Mouse (Mus musculus): ENCODE measurements around the gene Nrf1. TPM values are rescaled to one million over a fixed set of nuclear protein-coding genes. Genes with fewer than 3 reads are reported as not detected.

The Nrf1 gene
- polyA plus RNA-seq, 1 experiment from 2014 or later, result 54.6 TPM

DNA sequence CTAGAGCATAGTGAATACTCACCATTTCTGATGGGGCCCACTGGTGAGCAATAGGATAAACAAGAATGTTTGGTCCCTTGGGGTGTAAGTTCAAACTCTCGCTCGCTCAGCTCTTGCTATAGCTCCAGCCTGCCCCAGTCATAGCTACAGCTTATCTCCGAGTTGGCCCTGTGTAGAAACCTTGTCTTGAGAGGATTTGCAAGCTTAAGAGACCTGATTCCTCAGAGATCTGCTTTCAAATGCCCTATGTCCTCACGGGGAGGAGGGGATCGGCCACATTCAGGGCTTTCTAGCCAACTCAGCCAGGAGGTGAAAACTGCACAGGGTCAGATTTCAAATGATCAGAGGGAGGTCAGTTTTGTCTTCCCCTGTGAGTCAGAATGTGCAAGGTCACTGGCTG is 26.1 kb upstream of the Nrf1 start:
- ATAC-seq, result no peak

GRCm38 (mm10) chr6:30026799-30027198 is 21.0 kb upstream of the Nrf1 start:
- H3K36me3 ChIP-seq (ENCODE audit: control insufficient read depth, insufficient read depth), result no peaks in the 10 kb centered on the region
- no peaks in the 10 kb centered on the region for H3K27me3 ChIP-seq (replicated peaks; ENCODE audit: control insufficient read depth, insufficient read depth, low read length)
- no peak for ATAC-seq
- H3K4me2 ChIP-seq (ENCODE audit: low read length), result no peak overlapping the region
- H3K9me3 ChIP-seq (ENCODE audit: control insufficient read depth, low read length), result no peaks in the 10 kb centered on the region
- H3K27ac ChIP-seq (ENCODE audit: low read length), result no peak overlapping the region
- WGBS, result 59% methylated on average over 10 of the region's 10 CpGs
- no peak overlapping the region for H3K4me3 ChIP-seq (replicated peaks; ENCODE audit: low read length)
- no peaks in the 10 kb centered on the region for H3K4me1 ChIP-seq (replicated peaks; ENCODE audit: control insufficient read depth, insufficient read depth, low read length)
- H3K9ac ChIP-seq (replicated peaks; ENCODE audit: low read depth, low read length), result no peak overlapping the region

More for the DNA sequence above, 26.1 kb upstream of the Nrf1 start:
- no peaks in the 10 kb centered on the region for H3K36me3 ChIP-seq (ENCODE audit: control insufficient read depth, insufficient read depth)
- no peaks in the 10 kb centered on the region for H3K27me3 ChIP-seq (replicated peaks; ENCODE audit: control insufficient read depth, insufficient read depth, low read length)
- WGBS, result 71% methylated on average over 5 of the region's 5 CpGs
- H3K4me2 ChIP-seq (ENCODE audit: low read length), result no peak overlapping the region
- H3K4me1 ChIP-seq (replicated peaks; ENCODE audit: control insufficient read depth, insufficient read depth, low read length), result no peaks in the 10 kb centered on the region
- H3K27ac ChIP-seq (ENCODE audit: low read length), result no peak overlapping the region
- no peak overlapping the region for H3K9ac ChIP-seq (replicated peaks; ENCODE audit: low read depth, low read length)
- no peaks in the 10 kb centered on the region for H3K9me3 ChIP-seq (ENCODE audit: control insufficient read depth, low read length)
- no peak overlapping the region for H3K4me3 ChIP-seq (replicated peaks; ENCODE audit: low read length)

GRCm38 (mm10) chr6:30028358-30028757 is 19.4 kb upstream of the Nrf1 start:
- Histone ChIP-seq H3K27me3 (replicated peaks; ENCODE audit: control insufficient read depth, insufficient read depth, low read length) (no peaks in the 10 kb centered on the region), H3K27ac (ENCODE audit: low read length) (no peak overlapping the region), H3K4me2 (ENCODE audit: low read length) (no peak overlapping the region), H3K36me3 (ENCODE audit: control insufficient read depth, insufficient read depth) (no peaks in the 10 kb centered on the region), H3K4me3 (replicated peaks; ENCODE audit: low read length) (no peak overlapping the region), H3K9ac (replicated peaks; ENCODE audit: low read depth, low read length) (no peak overlapping the region), H3K9me3 (ENCODE audit: control insufficient read depth, low read length) (no peaks in the 10 kb centered on the region), H3K4me1 (replicated peaks; ENCODE audit: control insufficient read depth, insufficient read depth, low read length) (no peaks in the 10 kb centered on the region)
- 83% methylated on average over 4 of the region's 4 CpGs for WGBS
- ATAC-seq, result no peak

GRCm38 (mm10) chr6:30035112-30035511 is 12.7 kb upstream of the Nrf1 start:
- no peak for ATAC-seq
- Histone ChIP-seq H3K36me3 (ENCODE audit: control insufficient read depth, insufficient read depth) (no peaks in the 10 kb centered on the region), H3K4me1 (replicated peaks; ENCODE audit: control insufficient read depth, insufficient read depth, low read length) (no peaks in the 10 kb centered on the region), H3K9ac (replicated peaks; ENCODE audit: low read depth, low read length) (no peak overlapping the region), H3K27me3 (replicated peaks; ENCODE audit: control insufficient read depth, insufficient read depth, low read length) (no peaks in the 10 kb centered on the region), H3K4me3 (replicated peaks; ENCODE audit: low read length) (no peak overlapping the region), H3K9me3 (ENCODE audit: control insufficient read depth, low read length) (no peaks in the 10 kb centered on the region), H3K4me2 (ENCODE audit: low read length) (no peak overlapping the region), H3K27ac (ENCODE audit: low read length) (no peak overlapping the region)
- WGBS, result 90% methylated on average over 4 of the region's 4 CpGs

DNA sequence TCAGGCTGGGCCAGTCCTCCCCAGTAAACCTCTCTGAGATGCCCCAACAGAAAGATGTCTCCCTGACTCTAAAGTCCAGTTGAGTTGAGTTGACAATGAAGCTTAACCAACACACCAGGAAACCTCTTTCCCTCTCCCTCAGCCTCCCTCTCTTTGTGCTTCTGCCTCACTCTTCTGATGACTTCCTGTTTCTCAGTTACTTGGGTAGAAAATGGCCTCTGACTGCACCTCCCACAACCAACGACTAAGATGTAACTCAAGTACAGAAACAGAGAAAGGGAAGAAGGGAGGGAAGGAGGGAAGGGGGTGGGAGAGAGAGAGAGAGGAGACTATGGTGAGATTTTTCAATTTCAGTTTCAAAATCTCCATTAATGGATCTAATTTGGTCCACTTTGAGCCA is 6.3 kb upstream of the Nrf1 start:
- 60% methylated on average over 1 of the region's 1 CpGs for WGBS
- H3K4me2 ChIP-seq (ENCODE audit: low read length), result no peak overlapping the region
- no peaks in the 10 kb centered on the region for H3K9me3 ChIP-seq (ENCODE audit: control insufficient read depth, low read length)

GRCm38 (mm10) chr6:30042483-30042882 is 5.3 kb upstream of the Nrf1 start:
- Histone ChIP-seq H3K4me3 (replicated peaks; ENCODE audit: low read length) (no peak overlapping the region), H3K4me2 (ENCODE audit: low read length) (no peak overlapping the region), H3K9ac (replicated peaks; ENCODE audit: low read depth, low read length) (no peak overlapping the region), H3K4me1 (replicated peaks; ENCODE audit: control insufficient read depth, insufficient read depth, low read length) (peaks cover 8% of the 10 kb centered on the region; the same call in 1 of the 2 replicates), H3K36me3 (ENCODE audit: control insufficient read depth, insufficient read depth) (no peaks in the 10 kb centered on the region), H3K9me3 (ENCODE audit: control insufficient read depth, low read length) (no peaks in the 10 kb centered on the region), H3K27me3 (replicated peaks; ENCODE audit: control insufficient read depth, insufficient read depth, low read length) (no peaks in the 10 kb centered on the region), H3K27ac (ENCODE audit: low read length) (no peak overlapping the region)
- 53% methylated on average over 3 of the region's 3 CpGs for WGBS
- ATAC-seq, result no peak

More for the DNA sequence above, 6.3 kb upstream of the Nrf1 start:
- no peak overlapping the region for H3K27ac ChIP-seq (ENCODE audit: low read length)
- no peak for ATAC-seq
- no peak overlapping the region for H3K4me3 ChIP-seq (replicated peaks; ENCODE audit: low read length)
- no peaks in the 10 kb centered on the region for H3K36me3 ChIP-seq (ENCODE audit: control insufficient read depth, insufficient read depth)
- no peaks in the 10 kb centered on the region for H3K27me3 ChIP-seq (replicated peaks; ENCODE audit: control insufficient read depth, insufficient read depth, low read length)
- 0 out of 2 replicates have a peak, but pooled peaks cover 3% of the 10 kb centered on the region for H3K4me1 ChIP-seq (replicated peaks; ENCODE audit: control insufficient read depth, insufficient read depth, low read length)
- no peak overlapping the region for H3K9ac ChIP-seq (replicated peaks; ENCODE audit: low read depth, low read length)

GRCm38 (mm10) chr6:30048163-30048500 is 344 bp downstream of the Nrf1 start:
- Histone ChIP-seq H3K36me3 (ENCODE audit: control insufficient read depth, insufficient read depth) (no peaks in the 10 kb centered on the region), H3K4me2 (ENCODE audit: low read length) (peak overlapping the region; percentile 72; the same call in 1 of the 2 replicates), H3K4me3 (replicated peaks; ENCODE audit: low read length) (peak overlapping the region; percentile 98), H3K9me3 (ENCODE audit: control insufficient read depth, low read length) (no peaks in the 10 kb centered on the region), H3K27me3 (replicated peaks; ENCODE audit: control insufficient read depth, insufficient read depth, low read length) (no peaks in the 10 kb centered on the region), H3K4me1 (replicated peaks; ENCODE audit: control insufficient read depth, insufficient read depth, low read length) (peaks cover 33% of the 10 kb centered on the region), H3K27ac (ENCODE audit: low read length) (peak overlapping the region; percentile 100), H3K9ac (replicated peaks; ENCODE audit: low read depth, low read length) (peak overlapping the region; percentile 99)
- ATAC-seq, result no peak
- under 1% methylated on average over 36 of the region's 45 CpGs for WGBS

- H3K4me2 ChIP-seq (ENCODE audit: low read length), result peak overlapping the region; percentile 72
- no peaks in the 10 kb centered on the region for H3K27me3 ChIP-seq (replicated peaks; ENCODE audit: control insufficient read depth, insufficient read depth, low read length)
- H3K9ac ChIP-seq (replicated peaks; ENCODE audit: low read depth, low read length), result peak overlapping the region; percentile 99
- no peaks in the 10 kb centered on the region for H3K9me3 ChIP-seq (ENCODE audit: control insufficient read depth, low read length)
- ATAC-seq, result peak; percentile 35
- peak overlapping the region; percentile 100 for H3K27ac ChIP-seq (ENCODE audit: low read length)
- no peaks in the 10 kb centered on the region for H3K36me3 ChIP-seq (ENCODE audit: control insufficient read depth, insufficient read depth)
- H3K4me1 ChIP-seq (replicated peaks; ENCODE audit: control insufficient read depth, insufficient read depth, low read length), result peaks cover 34% of the 10 kb centered on the region
- under 1% methylated on average over 50 of the region's 54 CpGs for WGBS
- peak overlapping the region; percentile 98 for H3K4me3 ChIP-seq (replicated peaks; ENCODE audit: low read length)
Measured at GRCm38 (mm10) chr6:30048501-30049353, 939 bp downstream of the Nrf1 start.

DNA sequence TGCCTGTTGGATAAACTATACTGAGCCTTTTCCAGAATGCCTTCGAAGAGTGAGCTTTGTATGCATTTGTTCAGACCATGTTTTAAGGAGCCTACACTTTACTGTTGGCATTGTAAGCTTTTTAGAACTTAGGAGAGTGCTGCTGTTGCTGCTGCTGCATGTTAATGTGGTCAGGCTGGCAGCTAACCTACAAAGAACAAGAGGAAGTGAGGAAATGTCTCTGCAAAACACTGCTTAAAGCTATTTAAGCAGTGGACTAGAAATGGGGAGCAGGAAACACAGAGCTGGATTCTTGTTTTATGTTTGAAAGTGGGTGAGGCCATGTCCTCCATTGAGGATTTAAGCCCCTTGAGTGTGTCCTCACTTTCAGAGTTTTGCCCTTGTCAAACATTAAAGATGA is 5.3 kb downstream of the Nrf1 start:
- 32% methylated on average over 1 of the region's 1 CpGs for WGBS
- no peaks in the 10 kb centered on the region for H3K36me3 ChIP-seq (ENCODE audit: control insufficient read depth, insufficient read depth)
- no peak overlapping the region for H3K9ac ChIP-seq (replicated peaks; ENCODE audit: low read depth, low read length)
- no peak overlapping the region for H3K4me3 ChIP-seq (replicated peaks; ENCODE audit: low read length)
- H3K27me3 ChIP-seq (replicated peaks; ENCODE audit: control insufficient read depth, insufficient read depth, low read length), result no peaks in the 10 kb centered on the region
- no peak for ATAC-seq
- H3K27ac ChIP-seq (ENCODE audit: low read length), result no peak overlapping the region
- H3K4me1 ChIP-seq (replicated peaks; ENCODE audit: control insufficient read depth, insufficient read depth, low read length), result peaks cover 29% of the 10 kb centered on the region
- no peak overlapping the region for H3K4me2 ChIP-seq (ENCODE audit: low read length)
- H3K9me3 ChIP-seq (ENCODE audit: control insufficient read depth, low read length), result no peaks in the 10 kb centered on the region

All from forebrain, embryonic 16.5 days (tissue).